Mouse (Mus musculus) stomach, embryonic 14.5 days (tissue): ENCODE results near the gene Clic1. TPM values are rescaled to one million over a fixed set of nuclear protein-coding genes. Genes with fewer than 3 reads are reported as not detected.

Experiments used
- ATAC-seq: fragments of 200-750 bp; cut with Nextera tagmentation; 2 replicates; pipeline ENCODE4 v1.8.0; 2017; ENCODE audit warnings: low read depth, moderate TSS enrichment; ENCODE audit not compliant: insufficient number of reproducible peaks, insufficient read depth, low FRiP score
- H3K27ac ChIP-seq: fragments of 300-500 bp; sonication (generic); 2 replicates; pipeline ENCODE4 v1.5.1; 2014; ENCODE audit warnings: mild to moderate bottlenecking, low read length, moderate library complexity, mixed read lengths
- H3K27me3 ChIP-seq: fragments of 300-500 bp; sonication (generic); 2 replicates; pipeline ENCODE4 v1.6.1; 2014; ENCODE audit warnings: low read length, control low read depth, mixed read lengths; ENCODE audit not compliant: control insufficient read depth, insufficient read depth
- H3K36me3 ChIP-seq: fragments of 300-500 bp; sonication (generic); 2 replicates; pipeline ENCODE4 v1.6.1; 2014; ENCODE audit warnings: mild to moderate bottlenecking, control low read depth, low read length, moderate library complexity, mixed read lengths; ENCODE audit not compliant: control insufficient read depth, insufficient read depth
- H3K4me1 ChIP-seq: fragments of 300-500 bp; sonication (generic); 2 replicates; pipeline ENCODE4 v1.6.1; 2014; ENCODE audit warnings: low read length, control low read depth, mixed read lengths; ENCODE audit not compliant: control insufficient read depth, insufficient read depth
- H3K4me2 ChIP-seq: fragments of 300-500 bp; sonication (generic); replicated peaks from 2 replicates; pipeline ENCODE4 v1.6.1; 2014; ENCODE audit warnings: low read depth, low read length, control low read depth
- H3K4me3 ChIP-seq: fragments of 300-500 bp; sonication (generic); 2 replicates; pipeline ENCODE4 v1.5.1; 2014; ENCODE audit warnings: low read depth, low read length, control low read depth
- H3K9ac ChIP-seq: fragments of 300-500 bp; sonication (generic); replicated peaks from 2 replicates; pipeline ENCODE4 v1.6.1; 2014; ENCODE audit warnings: low read depth, mild to moderate bottlenecking, control low read depth, low read length, moderate library complexity, mixed read lengths
- H3K9me3 ChIP-seq: fragments of 300-500 bp; sonication (generic); 2 replicates; pipeline ENCODE4 v1.6.1; 2016; ENCODE audit warnings: low read depth, low read length, control low read depth; ENCODE audit not compliant: control insufficient read depth
- WGBS: fragments of 180-500 bp; shearing (Covaris S2); extraction: QIAGEN DNeasy Blood & Tissue Kit; methylation state at CpG from one replicate; pipeline ENCODE4 v1.1.7; 2014; 5-methylcytosine and 5-hydroxymethylcytosine counted together
- polyA plus RNA-seq: library from polyadenylated mRNA; unstranded; fragments of >200 nt; fragmentation: Nextera tagmentation; extraction: Ambion mirVana; gene quantifications from 2 replicates; pipeline ENCODE4 v1.2.1, GENCODE M21; 2014

Gene Clic1
- polyA plus RNA-seq, 1 experiment from 2014 or later, result 83.0 TPM

- no peak overlapping the region for H3K4me2 ChIP-seq
- H3K4me1 ChIP-seq, result 0 out of 2 replicates have a peak, but pooled peaks cover 3% of the 10 kb centered on the region
- H3K9me3 ChIP-seq, result no peaks in the 10 kb centered on the region
- no peak for ATAC-seq
- H3K27ac ChIP-seq, result no peak overlapping the region
- peaks cover 23% of the 10 kb centered on the region for H3K36me3 ChIP-seq
- H3K4me3 ChIP-seq, result no peak overlapping the region
- no peaks in the 10 kb centered on the region for H3K27me3 ChIP-seq
- H3K9ac ChIP-seq, result no peak overlapping the region
- WGBS, result 27% methylated on average over 13 of the region's 13 CpGs
Observed at GRCm38 (mm10) chr17:35105740-35106389, 56.1 kb downstream of the Clic1 start.

- no peaks in the 10 kb centered on the region for H3K9me3 ChIP-seq
- no peak overlapping the region for H3K4me3 ChIP-seq
- H3K9ac ChIP-seq, result no peak overlapping the region
- H3K4me2 ChIP-seq, result no peak overlapping the region
- 69% methylated on average over 3 of the region's 3 CpGs for WGBS
- no peak for ATAC-seq
- H3K27me3 ChIP-seq, result no peaks in the 10 kb centered on the region
- no peak overlapping the region for H3K27ac ChIP-seq
- H3K36me3 ChIP-seq, result peaks cover 17% of the 10 kb centered on the region
- 0 out of 2 replicates have a peak, but pooled peaks cover 3% of the 10 kb centered on the region for H3K4me1 ChIP-seq
Observed at GRCm38 (mm10) chr17:35106522-35106921, 56.8 kb downstream of the Clic1 start.

GRCm38 (mm10) chr17:35108097-35108496, 58.3 kb downstream of the Clic1 start, which contains the start of gene Ly6g5c:
Gene Ly6g5c, plus strand, starts transcription at chr17:35108279.
- WGBS, result 87% methylated on average over 6 of the region's 6 CpGs
- no peak for ATAC-seq
- peaks cover 1% of the 10 kb centered on the region; the same call in 1 of the 2 replicates for H3K36me3 ChIP-seq
- 0 out of 2 replicates have a peak, but pooled peaks cover 3% of the 10 kb centered on the region for H3K4me1 ChIP-seq
- H3K27ac ChIP-seq, result no peak within 1 kb of the TSS
- H3K27me3 ChIP-seq, result no peaks in the 10 kb centered on the region
- H3K4me2 ChIP-seq, result no peak within 1 kb of the TSS
- H3K4me3 ChIP-seq, result no peak within 1 kb of the TSS
- no peaks in the 10 kb centered on the region for H3K9me3 ChIP-seq
- no peak within 1 kb of the TSS for H3K9ac ChIP-seq

Other genes starting within 250 kb of the Clic1 start
- gene Cyp21a1, start 245.4 kb upstream of the Clic1 start, polyA plus RNA-seq, result not detected in 2 replicates
- gene Stk19, start 213.0 kb upstream of the Clic1 start, polyA plus RNA-seq, result 22.3 and 27.3 TPM in 2 replicates
- 52.9 and 56.4 TPM in 2 replicates for gene Dxo, start 212.9 kb upstream of the Clic1 start, polyA plus RNA-seq
- 37.7 and 39.5 TPM in 2 replicates for gene Skiv2l, start 199.8 kb upstream of the Clic1 start, polyA plus RNA-seq
- gene Nelfe, start 199.6 kb upstream of the Clic1 start, polyA plus RNA-seq, result 101 and 114 TPM in 2 replicates
- gene Cfb, start 187.4 kb upstream of the Clic1 start, polyA plus RNA-seq, result 6.7 and 9.4 TPM in 2 replicates
- gene Zbtb12, start 170.5 kb upstream of the Clic1 start, polyA plus RNA-seq, result 0.87 and 1.2 TPM in 2 replicates
- gene Gm20547, start 167.9 kb upstream of the Clic1 start, polyA plus RNA-seq, result not detected in 2 replicates
- 2.8 TPM in 2 replicates for gene C2, start 151.7 kb upstream of the Clic1 start, polyA plus RNA-seq
- gene Ehmt2, start 151.5 kb upstream of the Clic1 start, polyA plus RNA-seq, result 69.4 and 79.4 TPM in 2 replicates
- 5.3 and 6.4 TPM in 2 replicates for gene Slc44a4, start 135.5 kb upstream of the Clic1 start, polyA plus RNA-seq
- 15.1 and 16.2 TPM in 2 replicates for gene Neu1, start 118.7 kb upstream of the Clic1 start, polyA plus RNA-seq
- 0.54 and 0.84 TPM in 2 replicates for gene Hspa1b, start 90.7 kb upstream of the Clic1 start, polyA plus RNA-seq
- 0.66 TPM in 1 of 2 replicates, not detected in the other for gene Gm20481, start 80.1 kb upstream of the Clic1 start, polyA plus RNA-seq
- gene Hspa1a, start 77.8 kb upstream of the Clic1 start, polyA plus RNA-seq, result 4.9 and 6.0 TPM in 2 replicates
- 0.73 and 0.75 TPM in 2 replicates for gene Hspa1l, start 77.3 kb upstream of the Clic1 start, polyA plus RNA-seq
- gene Lsm2, start 68.1 kb upstream of the Clic1 start, polyA plus RNA-seq, result 177 and 205 TPM in 2 replicates
- 84.0 and 92.3 TPM in 2 replicates for gene Vars, start 49.0 kb upstream of the Clic1 start, polyA plus RNA-seq
- 0.18 and 0.22 TPM in 2 replicates for gene Vwa7, start 33.4 kb upstream of the Clic1 start, polyA plus RNA-seq
- gene Sapcd1, start 21.9 kb upstream of the Clic1 start, polyA plus RNA-seq, result 16.3 and 21.3 TPM in 2 replicates
- 3.6 and 3.8 TPM in 2 replicates for gene Msh5, start 3.2 kb upstream of the Clic1 start, polyA plus RNA-seq
- 292 and 322 TPM in 2 replicates for gene Ddah2, start 9.1 kb downstream of the Clic1 start, polyA plus RNA-seq
- gene Ly6g6c, start 15.4 kb downstream of the Clic1 start, polyA plus RNA-seq, result 0.30 and 0.63 TPM in 2 replicates
- 0.97 and 1.3 TPM in 2 replicates for gene Mpig6b, start 16.2 kb downstream of the Clic1 start, polyA plus RNA-seq
- 7.8 and 9.7 TPM in 2 replicates for gene Ly6g6e, start 26.9 kb downstream of the Clic1 start, polyA plus RNA-seq
- gene Ly6g6d, start 28.1 kb downstream of the Clic1 start, polyA plus RNA-seq, result 1.5 and 2.1 TPM in 2 replicates
- gene Ly6g6f, start 35.6 kb downstream of the Clic1 start, polyA plus RNA-seq, result 0.29 TPM in 1 of 2 replicates, not detected in the other
- 77.1 and 81.4 TPM in 2 replicates for gene Abhd16a, start 39.3 kb downstream of the Clic1 start, polyA plus RNA-seq
- gene Ly6g5c, start 58.3 kb downstream of the Clic1 start, polyA plus RNA-seq, result not detected in 2 replicates
- gene Ly6g5b, start 65.5 kb downstream of the Clic1 start, polyA plus RNA-seq, result 0.49 and 0.81 TPM in 2 replicates
- 20.3 and 21.9 TPM in 2 replicates for gene Gpank1, start 71.5 kb downstream of the Clic1 start, polyA plus RNA-seq
- gene Csnk2b, start 72.1 kb downstream of the Clic1 start, polyA plus RNA-seq, result 269 and 270 TPM in 2 replicates
- 10.1 and 13.3 TPM in 2 replicates for gene D17H6S53E, start 76.4 kb downstream of the Clic1 start, polyA plus RNA-seq
- 0.75 and 0.77 TPM in 2 replicates for gene Apom, start 82.1 kb downstream of the Clic1 start, polyA plus RNA-seq
- 86.5 and 89.0 TPM in 2 replicates for gene Bag6, start 85.2 kb downstream of the Clic1 start, polyA plus RNA-seq
- gene Prrc2a, start 114.9 kb downstream of the Clic1 start, polyA plus RNA-seq, result 209 and 222 TPM in 2 replicates
- gene Aif1, start 126.1 kb downstream of the Clic1 start, polyA plus RNA-seq, result 16.4 and 19.6 TPM in 2 replicates
- 18.5 and 21.1 TPM in 2 replicates for gene Lst1, start 138.5 kb downstream of the Clic1 start, polyA plus RNA-seq
- gene Ltb, start 144.5 kb downstream of the Clic1 start, polyA plus RNA-seq, result 1.4 and 1.8 TPM in 2 replicates
- gene Tnf, start 152.0 kb downstream of the Clic1 start, polyA plus RNA-seq, result 0.20 and 0.34 TPM in 2 replicates
- gene Lta, start 155.4 kb downstream of the Clic1 start, polyA plus RNA-seq, result 0.42 and 0.59 TPM in 2 replicates
- gene Gm16181, start 170.9 kb downstream of the Clic1 start, polyA plus RNA-seq, result not detected in 2 replicates
- gene Atp6v1g2, start 183.7 kb downstream of the Clic1 start, polyA plus RNA-seq, result 8.1 and 8.5 TPM in 2 replicates
- gene Nfkbil1, start 185.8 kb downstream of the Clic1 start, polyA plus RNA-seq, result 3.5 and 3.8 TPM in 2 replicates
- 467 and 480 TPM in 2 replicates for gene Ddx39b, start 191.8 kb downstream of the Clic1 start, polyA plus RNA-seq
- gene H2-D1, start 212.8 kb downstream of the Clic1 start, polyA plus RNA-seq, result 77.6 and 83.3 TPM in 2 replicates